Mouse (Mus musculus) right cerebral cortex, postnatal 4 days (tissue): ENCODE data around the gene Lhfp.

ENCODE experiments used
- DNase-seq: peaks from one replicate; pipeline ENCODE4 v3.0.0-alpha.2; 2022

The Lhfp gene

DNA sequence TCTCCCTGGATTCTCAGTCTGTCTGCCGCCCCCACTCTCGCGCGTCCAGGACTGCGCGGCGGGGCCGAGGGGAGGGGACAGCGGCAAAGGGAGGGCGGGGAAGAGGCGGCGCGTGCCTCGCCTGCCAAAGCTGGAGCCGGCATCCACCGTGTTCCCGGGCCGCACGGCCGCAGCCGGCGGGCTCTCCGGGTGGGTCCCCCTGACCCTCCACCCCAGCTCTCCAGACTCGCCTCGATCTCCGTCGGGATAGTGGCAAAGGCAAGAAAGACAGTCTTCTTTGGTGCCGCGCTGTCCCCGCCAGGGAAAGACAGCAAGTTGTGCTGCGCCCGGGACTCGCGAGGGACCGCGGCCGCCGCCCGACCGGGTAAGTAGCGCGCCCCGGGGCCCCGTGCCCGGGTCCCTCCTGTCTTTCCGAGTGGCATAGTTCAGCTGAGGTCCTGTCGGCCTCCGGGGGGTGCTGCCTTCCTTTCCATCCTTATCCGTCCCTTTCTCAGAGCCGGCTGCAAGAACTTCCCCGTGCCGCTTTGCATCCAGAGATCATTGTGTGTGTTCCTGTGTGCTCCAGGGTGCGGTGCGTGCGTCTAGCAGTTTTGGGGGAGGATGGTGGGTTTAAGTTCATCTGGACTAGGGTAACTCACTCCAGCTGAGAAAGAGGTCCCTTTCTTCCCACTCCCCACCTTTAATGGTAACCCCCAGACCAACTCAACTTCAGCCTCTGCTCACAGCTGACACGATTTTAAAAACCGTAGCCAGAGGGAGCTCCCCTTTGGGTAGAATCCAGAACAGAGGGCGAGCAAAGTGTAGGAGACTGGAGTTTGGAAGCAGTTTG, at the start of gene Lhfp:
Lhfp (plus strand) TSS at position 118 of the 829 bp plus-strand sequence.
- peak; percentile 61 for DNase-seq

GRCm38 (mm10) chr3:52993296-52993695, 48.0 kb upstream of the Lhfp start:
- DNase-seq, result no peak

- DNase-seq, result peak; percentile 23
These were observed 46.7 kb upstream of the Lhfp start for GRCm38 (mm10) chr3:52994666-52995065.

GRCm38 (mm10) chr3:52996635-52997034, 44.7 kb upstream of the Lhfp start:
- no peak for DNase-seq

DNA sequence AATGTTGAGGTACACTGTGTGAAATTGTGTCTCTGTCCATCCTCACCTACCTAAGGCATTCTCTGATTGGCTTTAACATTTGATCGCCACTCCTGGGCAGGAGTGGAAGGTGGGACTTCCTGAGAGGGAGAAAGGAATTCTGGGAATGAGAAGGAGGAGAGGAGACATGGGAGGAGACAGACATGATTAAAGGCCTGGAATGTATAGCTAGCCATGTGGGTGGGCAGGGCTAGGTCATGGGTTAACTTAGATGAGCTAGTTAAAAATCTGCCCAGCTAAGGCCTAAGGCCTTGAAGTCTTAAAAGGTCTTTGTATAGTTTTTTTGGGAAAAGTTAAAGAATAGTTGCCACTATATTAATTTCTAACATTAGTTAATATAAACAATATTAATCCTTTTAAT, 43.9 kb upstream of the Lhfp start:
- DNase-seq, result no peak

- no peak for DNase-seq
These were observed 42.1 kb upstream of the Lhfp start for GRCm38 (mm10) chr3:52999016-52999744.

- DNase-seq, result no peak
These were observed 41.3 kb upstream of the Lhfp start for GRCm38 (mm10) chr3:52999996-53000395.

- no peak for DNase-seq
These were observed 39.3 kb upstream of the Lhfp start for GRCm38 (mm10) chr3:53002076-53002475.

DNA sequence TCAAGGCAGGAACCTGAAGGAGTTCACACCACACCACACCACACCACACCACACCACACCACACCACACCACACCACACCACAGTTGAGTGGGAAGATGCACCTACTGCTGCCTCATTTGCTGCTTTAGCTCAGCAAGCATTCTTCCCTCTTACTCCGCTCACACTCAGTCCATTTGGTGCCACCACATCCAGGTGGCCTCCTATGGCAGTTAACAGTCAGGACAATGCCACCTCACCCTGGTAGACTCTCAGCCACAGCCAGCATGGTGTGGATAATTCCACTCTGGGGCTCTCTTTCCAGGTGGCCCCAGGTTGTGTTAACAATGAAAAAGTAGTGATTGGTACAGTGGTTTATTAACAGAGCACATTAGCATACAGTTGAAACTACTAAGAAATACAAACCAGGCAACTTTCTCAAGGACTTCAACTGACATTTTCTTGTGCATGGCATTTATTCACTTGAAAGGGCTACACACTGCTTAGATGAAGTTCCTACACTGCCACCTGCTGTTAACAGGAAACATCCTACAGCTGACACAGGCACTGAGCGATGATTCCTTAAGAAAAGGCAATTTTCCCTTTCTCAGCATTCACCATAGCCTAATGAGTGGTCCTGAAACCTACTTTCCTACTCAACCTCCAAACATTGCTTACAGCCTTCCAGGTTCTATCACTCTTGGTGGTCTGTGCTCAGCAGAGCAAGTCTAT, 36.8 kb upstream of the Lhfp start:
- no peak for DNase-seq

- DNase-seq, result no peak
These were observed 33.9 kb upstream of the Lhfp start for GRCm38 (mm10) chr3:53007411-53007810.

DNA sequence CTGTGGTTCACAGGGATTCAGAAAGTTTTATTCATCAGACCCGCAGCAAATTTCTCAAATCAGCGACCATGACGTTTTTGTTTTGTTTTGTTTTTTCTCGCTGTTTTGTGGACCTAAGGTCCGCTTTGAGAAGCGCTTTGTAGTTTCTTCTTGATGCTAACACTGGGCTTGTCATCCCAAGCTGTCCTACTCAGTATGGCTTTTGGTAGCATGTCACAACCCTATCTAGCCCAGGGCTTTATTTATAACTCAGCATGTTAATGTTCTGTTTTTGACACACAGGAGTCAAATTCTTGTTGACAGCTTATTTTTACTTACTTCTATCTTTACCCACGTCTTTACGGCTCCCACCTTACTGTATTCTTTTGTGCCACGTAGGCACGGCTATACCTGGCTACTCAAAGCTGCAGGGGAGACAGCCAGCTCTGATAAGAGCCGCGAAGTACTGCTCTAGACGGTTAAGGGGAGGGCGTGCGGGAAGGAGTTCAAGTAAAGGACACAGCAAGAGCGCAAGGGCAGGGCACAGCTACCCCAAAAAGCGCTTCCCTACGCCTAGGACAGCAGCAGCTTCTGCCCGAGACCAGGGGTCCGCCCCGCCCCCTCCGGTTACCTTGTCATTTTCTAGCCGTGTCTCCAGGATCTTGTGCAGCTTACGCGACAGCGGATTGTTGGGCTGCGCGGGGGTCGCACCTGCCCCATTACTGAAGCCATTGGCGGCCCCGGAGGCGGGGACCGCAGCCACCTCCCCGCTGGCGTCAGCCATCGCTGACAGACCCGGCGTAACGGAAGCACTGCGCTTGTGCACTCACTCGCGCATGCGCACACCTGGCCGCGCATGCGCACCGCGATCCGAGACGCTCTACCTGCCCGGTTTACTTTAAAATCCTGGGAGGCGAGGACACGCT, 24.6 kb upstream of the Lhfp start, which contains the start of gene Cog6:
Cog6 (minus strand) TSS at position 802 of the 905 bp plus-strand sequence.
- DNase-seq, result peak; percentile 84

DNA sequence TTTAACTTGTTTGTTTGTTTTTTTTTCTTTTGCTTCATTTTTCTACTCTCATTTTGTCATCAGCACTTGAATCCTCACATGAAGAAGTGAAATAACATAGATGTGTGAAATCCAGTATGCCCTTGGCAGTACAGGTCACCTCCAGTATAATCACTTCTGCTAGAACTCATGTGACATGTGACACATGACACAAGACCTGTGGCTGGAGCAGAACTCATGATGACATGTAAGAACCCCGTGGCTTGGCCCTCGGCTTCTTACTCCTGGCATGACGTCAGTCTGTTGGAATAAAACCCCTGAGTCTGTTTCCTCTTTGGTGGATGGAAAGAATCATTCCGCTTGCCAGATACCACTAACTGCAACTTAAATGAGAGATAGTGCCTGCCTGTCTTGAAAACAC, 14.0 kb upstream of the Lhfp start:
- DNase-seq, result no peak

- DNase-seq, result peak; percentile 89
These were observed 12.3 kb upstream of the Lhfp start for GRCm38 (mm10) chr3:53029046-53029445.

DNA sequence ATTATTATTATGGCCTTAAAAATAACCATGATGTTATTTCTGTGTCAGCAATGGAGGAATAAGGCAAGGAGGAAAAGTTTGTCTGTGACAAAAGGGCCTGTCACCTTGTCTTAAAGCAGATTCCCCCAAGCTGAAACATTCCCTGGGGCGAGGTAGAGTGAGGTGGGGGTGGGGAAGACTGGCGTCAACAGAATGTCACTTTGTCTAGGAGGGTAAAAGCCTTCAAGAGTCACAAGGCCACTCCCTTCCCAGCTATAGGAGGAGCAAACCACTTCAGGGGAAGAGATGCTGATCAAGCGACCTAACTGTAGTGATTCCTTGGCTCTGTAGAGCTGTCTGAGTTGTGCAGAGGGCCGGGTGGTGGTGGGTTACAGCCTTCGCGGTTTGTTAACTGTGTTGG, 9.7 kb upstream of the Lhfp start:
- no peak for DNase-seq

- DNase-seq, result no peak
These were observed 8.9 kb upstream of the Lhfp start for GRCm38 (mm10) chr3:53032432-53032831.

GRCm38 (mm10) chr3:53033448-53033847, 7.9 kb upstream of the Lhfp start:
- DNase-seq, result no peak

- DNase-seq, result no peak
These were observed 5.3 kb upstream of the Lhfp start for GRCm38 (mm10) chr3:53036076-53036475.

- no peak for DNase-seq
These were observed 4.4 kb upstream of the Lhfp start for GRCm38 (mm10) chr3:53036941-53037340.

GRCm38 (mm10) chr3:53038913-53039312, 2.4 kb upstream of the Lhfp start:
- no peak for DNase-seq

DNA sequence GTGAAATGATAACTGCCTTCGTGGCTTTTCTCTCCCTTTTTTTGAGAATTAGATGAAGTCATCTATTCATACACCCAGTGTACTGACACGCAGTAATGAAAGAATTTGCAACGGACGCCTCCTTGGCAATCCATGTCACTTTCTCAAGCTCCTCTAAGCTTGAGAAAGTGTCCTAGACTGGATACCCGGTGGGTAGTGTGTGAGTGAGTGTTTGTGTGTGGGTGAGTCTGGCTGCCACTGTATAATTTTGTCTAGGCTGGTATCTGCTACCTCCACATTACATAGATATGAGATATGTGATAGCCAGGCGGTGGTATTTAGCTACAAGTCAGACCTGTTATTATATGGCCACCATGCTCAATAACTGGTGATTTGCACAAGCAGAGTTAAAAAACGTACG, 1.6 kb upstream of the Lhfp start:
- no peak for DNase-seq

- DNase-seq, result no peak
These were observed 526 bp upstream of the Lhfp start for GRCm38 (mm10) chr3:53040593-53041410.

DNA sequence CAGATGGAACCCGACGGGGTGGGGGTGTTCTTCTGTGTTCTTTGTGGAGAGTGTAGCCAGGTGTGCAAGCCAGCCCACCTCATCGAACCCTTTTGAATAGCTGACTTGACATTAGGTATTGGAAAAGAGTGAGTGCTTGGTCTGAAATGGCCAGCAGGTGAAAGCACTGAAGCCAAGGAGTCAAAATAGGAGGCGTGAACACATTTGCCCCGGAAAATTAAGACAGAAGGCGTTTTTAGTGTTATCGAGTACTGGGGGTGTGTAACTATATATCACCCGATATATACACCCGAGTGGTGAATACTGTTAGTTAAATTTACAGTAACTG, 876 bp downstream of the Lhfp start:
- DNase-seq, result no peak
